Mouse (Mus musculus): ENCODE results near the gene Olfr1196. TPM values are rescaled to one million over a fixed set of nuclear protein-coding genes. Genes with fewer than 3 reads are reported as not detected.
"Not testable (repeated sequence)": the region's sequence is repeated elsewhere in the genome, so short reads cannot be mapped to it uniquely, and the experiment has no call there.

Gene Olfr1196
- polyA plus RNA-seq (2012; rRNA removed), result not detected in 2 replicates

DNA sequence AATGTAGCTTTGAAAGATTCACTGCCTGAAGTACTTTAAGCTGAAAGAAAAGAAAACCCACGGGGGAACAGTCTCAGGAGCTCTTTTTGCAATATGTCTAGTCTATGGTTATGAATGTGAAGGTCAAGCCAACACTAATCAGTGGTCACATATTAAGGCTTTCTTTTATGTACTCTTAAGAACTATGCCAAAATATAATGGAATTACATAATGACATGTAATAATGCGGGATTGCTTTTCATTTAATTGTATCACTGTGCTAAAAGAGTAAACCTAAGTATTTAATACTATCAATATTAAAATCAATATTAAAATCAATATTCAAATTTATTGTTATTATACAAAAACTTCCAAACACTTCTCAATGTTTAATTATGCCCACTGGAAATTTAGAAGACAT is at the start of gene Olfr1196:
Gene Olfr1196 (minus strand): TSS at position 101 of the 400 bp plus-strand sequence.
- 76% methylated on average over 2 of the region's 2 CpGs for WGBS
- Histone ChIP-seq H3K27ac (ENCODE audit: insufficient read depth, low read depth, low read length) (no peak within 1 kb of the TSS), H3K4me3 (ENCODE audit: insufficient read depth, low read depth, low read length) (no peak within 1 kb of the TSS), H3K27me3 (replicated peaks; ENCODE audit: control insufficient read depth, insufficient read depth, low read length) (no peaks in the 10 kb centered on the region), H3K36me3 (ENCODE audit: control insufficient read depth, insufficient read depth, low read length) (no peaks in the 10 kb centered on the region), H3K4me1 (ENCODE audit: control insufficient read depth, insufficient read depth, low read length) (no peaks in the 10 kb centered on the region)
- TF ChIP-seq CTCF (conservative IDR thresholded peaks at IDR 0.05; ENCODE audit: insufficient read depth, insufficient read length, low read depth, low read length), result no peak
- TF ChIP-seq POLR2A (IDR thresholded peaks at IDR 0.05; ENCODE audit: low read depth, low read length), result no peak
- no peak for DNase-seq

DNA sequence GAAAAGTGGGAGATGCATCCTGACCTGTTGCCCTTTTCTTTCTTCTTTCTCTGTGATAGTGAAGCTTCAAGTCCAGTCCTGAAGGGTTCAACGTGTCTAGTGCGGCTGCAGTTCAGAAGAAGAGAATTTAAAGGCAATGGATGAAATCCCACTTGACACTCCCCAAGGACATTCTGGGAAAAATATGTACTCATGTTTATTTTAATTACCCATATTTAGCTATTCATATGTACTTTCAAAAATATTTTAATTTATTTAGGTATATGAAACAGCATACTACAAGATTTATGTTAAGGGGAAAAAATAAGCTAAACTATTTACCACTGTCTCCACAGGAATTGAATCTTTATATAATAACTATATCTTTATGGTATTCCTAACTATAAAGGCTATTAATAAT is 46.9 kb upstream of the Olfr1196 start, which contains the start of gene Olfr1198:
Gene Olfr1198 (minus strand): TSS at position 101 of the 400 bp plus-strand sequence.
- TF ChIP-seq CTCF (conservative IDR thresholded peaks at IDR 0.05; ENCODE audit: insufficient read depth, insufficient read length, low read depth, low read length) (no peak), POLR2A (IDR thresholded peaks at IDR 0.05; ENCODE audit: low read depth, low read length) (no peak)
- Histone ChIP-seq H3K4me3 (ENCODE audit: insufficient read depth, low read depth, low read length) (no peak within 1 kb of the TSS), H3K36me3 (ENCODE audit: control insufficient read depth, insufficient read depth, low read length) (no peaks in the 10 kb centered on the region), H3K4me1 (ENCODE audit: control insufficient read depth, insufficient read depth, low read length) (no peaks in the 10 kb centered on the region), H3K27me3 (replicated peaks; ENCODE audit: control insufficient read depth, insufficient read depth, low read length) (no peaks in the 10 kb centered on the region), H3K27ac (ENCODE audit: insufficient read depth, low read depth, low read length) (no peak within 1 kb of the TSS)
- DNase-seq, result no peak
- 94% methylated on average over 2 of the region's 2 CpGs for WGBS

DNA sequence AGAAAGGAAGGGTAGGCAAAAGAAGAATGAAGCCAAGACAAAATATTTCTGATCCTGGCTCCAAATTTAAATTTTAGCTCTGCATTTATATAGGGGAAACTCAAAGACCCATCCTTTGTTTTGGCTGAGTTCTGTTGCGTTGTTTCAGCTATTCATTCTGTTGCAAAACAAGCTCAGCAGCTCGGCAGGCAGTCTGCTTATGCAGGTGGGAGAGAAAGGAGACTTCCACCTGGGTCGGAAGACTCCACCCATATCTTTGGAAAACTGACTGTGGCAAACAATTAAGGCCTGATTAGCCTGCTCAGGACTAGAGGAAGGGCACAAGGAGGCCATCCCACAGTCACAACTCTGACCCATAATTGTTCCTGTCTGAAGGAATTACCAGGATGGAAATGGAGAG is 39.0 kb upstream of the Olfr1196 start:
- H3K4me3 ChIP-seq (ENCODE audit: insufficient read depth, low read depth, low read length), result no peak overlapping the region
- H3K4me1 ChIP-seq (ENCODE audit: control insufficient read depth, insufficient read depth, low read length), result no peaks in the 10 kb centered on the region
- H3K27me3 ChIP-seq (replicated peaks; ENCODE audit: control insufficient read depth, insufficient read depth, low read length), result no peaks in the 10 kb centered on the region
- H3K36me3 ChIP-seq (ENCODE audit: control insufficient read depth, insufficient read depth, low read length), result no peaks in the 10 kb centered on the region
- 63% methylated on average over 3 of the region's 3 CpGs for WGBS
- H3K27ac ChIP-seq (ENCODE audit: insufficient read depth, low read depth, low read length), result no peak overlapping the region
- TF ChIP-seq CTCF (conservative IDR thresholded peaks at IDR 0.05; ENCODE audit: insufficient read depth, insufficient read length, low read depth, low read length) (no peak), POLR2A (IDR thresholded peaks at IDR 0.05; ENCODE audit: low read depth, low read length) (no peak)
- DNase-seq, result no peak

DNA sequence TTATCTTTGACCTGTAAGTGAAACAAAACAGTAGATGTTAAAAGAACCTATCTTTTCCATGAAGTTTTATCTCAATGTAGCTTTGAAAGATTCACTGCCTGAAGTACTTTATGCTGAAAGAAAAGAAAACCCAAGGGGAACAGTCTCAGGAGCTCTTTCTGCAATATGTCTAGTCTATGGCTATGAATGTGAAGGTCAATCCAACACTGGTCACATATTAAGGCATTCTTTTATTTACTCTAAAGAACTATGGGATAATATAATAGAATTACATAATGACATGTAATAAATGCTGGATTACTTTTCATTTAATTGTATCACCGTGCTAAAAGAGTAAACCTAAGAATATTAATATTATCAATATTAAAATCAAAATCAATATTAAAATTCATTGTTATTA is 27.9 kb upstream of the Olfr1196 start, which contains the start of gene Olfr1197:
Gene Olfr1197 (minus strand): TSS at position 101 of the 400 bp plus-strand sequence.
- TF ChIP-seq CTCF (conservative IDR thresholded peaks at IDR 0.05; ENCODE audit: insufficient read depth, insufficient read length, low read depth, low read length) (no peak), POLR2A (IDR thresholded peaks at IDR 0.05; ENCODE audit: low read depth, low read length) (no peak)
- DNase-seq, result no peak
- H3K4me1 ChIP-seq (ENCODE audit: control insufficient read depth, insufficient read depth, low read length), result no peaks in the 10 kb centered on the region
- H3K27ac ChIP-seq (ENCODE audit: insufficient read depth, low read depth, low read length), result no peak within 1 kb of the TSS
- no peak within 1 kb of the TSS for H3K4me3 ChIP-seq (ENCODE audit: insufficient read depth, low read depth, low read length)
- no peaks in the 10 kb centered on the region for H3K36me3 ChIP-seq (ENCODE audit: control insufficient read depth, insufficient read depth, low read length)
- WGBS, result 84% methylated on average over 1 of the region's 1 CpGs
- no peaks in the 10 kb centered on the region for H3K27me3 ChIP-seq (replicated peaks; ENCODE audit: control insufficient read depth, insufficient read depth, low read length)

DNA sequence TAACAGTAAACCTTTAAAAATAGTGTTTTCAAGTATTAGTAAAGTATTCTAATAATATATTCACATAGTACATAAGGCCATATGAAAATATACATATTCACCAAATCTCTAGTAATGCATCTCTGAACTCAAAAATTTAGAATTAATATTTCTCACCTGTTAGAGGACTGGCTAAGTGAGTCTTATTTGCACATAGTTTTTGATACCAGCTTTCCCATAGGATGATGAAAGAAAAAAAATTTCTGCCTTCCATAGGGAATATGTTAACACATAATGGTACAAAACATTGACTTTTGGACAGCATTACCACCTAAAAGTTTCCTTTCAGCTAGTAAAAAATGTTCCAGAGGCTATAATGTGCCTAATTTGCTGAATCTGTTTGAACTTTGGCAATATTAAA is 15.3 kb downstream of the Olfr1196 start, which contains the start of gene Olfr1195:
Gene Olfr1195 (minus strand): TSS at position 101 of the 400 bp plus-strand sequence.
- H3K27ac ChIP-seq (ENCODE audit: insufficient read depth, low read depth, low read length), result no peak within 1 kb of the TSS
- DNase-seq, result no peak
- no peak within 1 kb of the TSS for H3K4me3 ChIP-seq (ENCODE audit: insufficient read depth, low read depth, low read length)
- no peak for TF ChIP-seq POLR2A (IDR thresholded peaks at IDR 0.05; ENCODE audit: low read depth, low read length)
- TF ChIP-seq CTCF (conservative IDR thresholded peaks at IDR 0.05; ENCODE audit: insufficient read depth, insufficient read length, low read depth, low read length), result no peak
- no peaks in the 10 kb centered on the region for H3K27me3 ChIP-seq (replicated peaks; ENCODE audit: control insufficient read depth, insufficient read depth, low read length)
- no peaks in the 10 kb centered on the region for H3K4me1 ChIP-seq (ENCODE audit: control insufficient read depth, insufficient read depth, low read length)
- H3K36me3 ChIP-seq (ENCODE audit: control insufficient read depth, insufficient read depth, low read length), result no peaks in the 10 kb centered on the region

DNA sequence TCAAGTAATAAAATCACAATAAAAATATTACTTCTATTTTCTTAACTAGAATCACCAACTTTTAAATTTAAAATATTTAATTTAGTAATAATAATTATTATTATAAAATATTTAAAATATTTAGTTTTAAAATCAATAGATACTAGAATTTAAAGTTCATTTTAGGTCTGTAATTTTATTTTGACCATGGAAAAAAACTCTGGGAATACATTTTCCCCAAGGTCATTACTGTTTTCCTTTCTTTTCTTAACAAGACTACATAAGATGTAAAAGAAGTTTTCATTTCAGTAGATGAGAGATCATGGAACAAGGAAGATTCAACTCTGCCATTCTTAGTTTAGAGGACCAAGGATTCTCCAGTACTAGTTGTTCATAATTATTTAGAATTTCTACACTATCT is 29.1 kb downstream of the Olfr1196 start, which contains the start of gene Olfr1193:
Gene Olfr1193 (plus strand): TSS at position 301 of the 400 bp plus-strand sequence.
- not testable (repeated sequence) for H3K27me3 ChIP-seq (replicated peaks; ENCODE audit: control insufficient read depth, insufficient read depth, low read length); DNase-seq; H3K4me1 ChIP-seq (ENCODE audit: control insufficient read depth, insufficient read depth, low read length); H3K27ac ChIP-seq (ENCODE audit: insufficient read depth, low read depth, low read length); H3K36me3 ChIP-seq (ENCODE audit: control insufficient read depth, insufficient read depth, low read length); H3K4me3 ChIP-seq (ENCODE audit: insufficient read depth, low read depth, low read length)

DNA sequence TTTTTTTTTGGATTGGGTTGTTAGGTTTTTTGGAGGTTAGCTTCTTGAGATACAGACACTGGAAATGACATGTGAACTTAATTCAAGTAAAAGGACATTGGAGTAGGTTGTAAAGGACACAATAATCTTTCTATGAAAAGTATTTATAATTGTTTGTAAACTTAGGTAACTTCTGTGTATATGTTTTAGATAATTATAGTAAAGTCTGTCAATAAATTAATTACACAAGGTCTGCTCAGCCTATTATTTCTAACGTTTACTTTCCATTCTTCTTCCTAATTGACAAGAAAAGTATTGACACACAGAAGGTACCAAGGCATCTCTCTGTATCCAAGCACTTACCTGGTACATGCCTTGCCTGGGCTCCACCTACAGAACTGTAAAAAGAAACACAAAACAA is 56.2 kb downstream of the Olfr1196 start, which contains the start of gene Olfr1192-ps1:
Gene Olfr1192-ps1 (plus strand): TSS at position 301 of the 400 bp plus-strand sequence.
- TF ChIP-seq CTCF (conservative IDR thresholded peaks at IDR 0.05; ENCODE audit: insufficient read depth, insufficient read length, low read depth, low read length) (no peak), POLR2A (IDR thresholded peaks at IDR 0.05; ENCODE audit: low read depth, low read length) (no peak)
- no peak within 1 kb of the TSS for H3K27ac ChIP-seq (ENCODE audit: insufficient read depth, low read depth, low read length)
- H3K4me3 ChIP-seq (ENCODE audit: insufficient read depth, low read depth, low read length), result no peak within 1 kb of the TSS
- DNase-seq, result no peak
- 32% methylated on average over 1 of the region's 1 CpGs for WGBS
- H3K36me3 ChIP-seq (ENCODE audit: control insufficient read depth, insufficient read depth, low read length), result no peaks in the 10 kb centered on the region
- no peaks in the 10 kb centered on the region for H3K4me1 ChIP-seq (ENCODE audit: control insufficient read depth, insufficient read depth, low read length)
- no peaks in the 10 kb centered on the region for H3K27me3 ChIP-seq (replicated peaks; ENCODE audit: control insufficient read depth, insufficient read depth, low read length)

Other genes starting within 250 kb of the Olfr1196 start
- gene Olfr1183, start 249.7 kb downstream of the Olfr1196 start, polyA plus RNA-seq (2012; rRNA removed), result not detected in 2 replicates
- gene Olfr1184, start 221.0 kb downstream of the Olfr1196 start, polyA plus RNA-seq (2012; rRNA removed), result not detected in 2 replicates
- gene Olfr1185-ps1, start 211.3 kb downstream of the Olfr1196 start, polyA plus RNA-seq (2012; rRNA removed), result not detected in 2 replicates
- gene Olfr1186, start 186.0 kb downstream of the Olfr1196 start, polyA plus RNA-seq (2012; rRNA removed), result not detected in 2 replicates
- gene Olfr1188, start 147.7 kb downstream of the Olfr1196 start, polyA plus RNA-seq (2012; rRNA removed), result not detected in 2 replicates
- gene Olfr1189, start 118.1 kb downstream of the Olfr1196 start, polyA plus RNA-seq (2012; rRNA removed), result not detected in 2 replicates
- not detected in 2 replicates for gene Olfr1191-ps1, start 64.1 kb downstream of the Olfr1196 start, polyA plus RNA-seq (2012; rRNA removed)
- not detected in 2 replicates for gene Olfr1192-ps1, start 56.1 kb downstream of the Olfr1196 start, polyA plus RNA-seq (2012; rRNA removed)
- gene Olfr1193, start 29.0 kb downstream of the Olfr1196 start, polyA plus RNA-seq (2012; rRNA removed), result not detected in 2 replicates
- gene Olfr1195, start 15.4 kb downstream of the Olfr1196 start, polyA plus RNA-seq (2012; rRNA removed), result not detected in 2 replicates
- gene Olfr1197, start 27.8 kb upstream of the Olfr1196 start, polyA plus RNA-seq (2012; rRNA removed), result not detected in 2 replicates
- not detected in 2 replicates for gene Olfr1198, start 46.8 kb upstream of the Olfr1196 start, polyA plus RNA-seq (2012; rRNA removed)
- gene Olfr1199, start 55.9 kb upstream of the Olfr1196 start, polyA plus RNA-seq (2012; rRNA removed), result not detected in 2 replicates
- not detected in 2 replicates for gene Olfr1200, start 65.9 kb upstream of the Olfr1196 start, polyA plus RNA-seq (2012; rRNA removed)
- not detected in 2 replicates for gene Olfr1201, start 88.4 kb upstream of the Olfr1196 start, polyA plus RNA-seq (2012; rRNA removed)
- not detected in 2 replicates for gene Olfr1202, start 109.9 kb upstream of the Olfr1196 start, polyA plus RNA-seq (2012; rRNA removed)
- not detected in 2 replicates for gene Olfr1205, start 125.1 kb upstream of the Olfr1196 start, polyA plus RNA-seq (2012; rRNA removed)
- gene Olfr1204, start 144.7 kb upstream of the Olfr1196 start, polyA plus RNA-seq (2012; rRNA removed), result not detected in 2 replicates
- not detected in 2 replicates for gene Olfr1206, start 158.6 kb upstream of the Olfr1196 start, polyA plus RNA-seq (2012; rRNA removed)
- not detected in 2 replicates for gene Olfr1208, start 197.7 kb upstream of the Olfr1196 start, polyA plus RNA-seq (2012; rRNA removed)
- gene Olfr1209, start 210.6 kb upstream of the Olfr1196 start, polyA plus RNA-seq (2012; rRNA removed), result not detected in 2 replicates
- not detected in 2 replicates for gene Olfr1211, start 233.5 kb upstream of the Olfr1196 start, polyA plus RNA-seq (2012; rRNA removed)
- gene Olfr1212, start 249.4 kb upstream of the Olfr1196 start, polyA plus RNA-seq (2012; rRNA removed), result not detected in 2 replicates